Mouse (Mus musculus): ENCODE data around the gene Pjvk.
"Not testable (repeated sequence)": the region's sequence is repeated elsewhere in the genome, so short reads cannot be mapped to it uniquely, and the experiment has no call there.

Pjvk gene

GRCm38 (mm10) chr2:76647883-76648570 is at the start of gene Pjvk, which contains the start of gene Prkra:
Pjvk (plus strand) TSS chr2:76648476.
Prkra (minus strand) TSS chr2:76648015.
- DNase-seq (ENCODE audit: low spot score), result peak; percentile 91

GRCm38 (mm10) chr2:76599214-76599613 is 49.1 kb upstream of the Pjvk start:
- DNase-seq (ENCODE audit: low spot score), result no peak

DNA sequence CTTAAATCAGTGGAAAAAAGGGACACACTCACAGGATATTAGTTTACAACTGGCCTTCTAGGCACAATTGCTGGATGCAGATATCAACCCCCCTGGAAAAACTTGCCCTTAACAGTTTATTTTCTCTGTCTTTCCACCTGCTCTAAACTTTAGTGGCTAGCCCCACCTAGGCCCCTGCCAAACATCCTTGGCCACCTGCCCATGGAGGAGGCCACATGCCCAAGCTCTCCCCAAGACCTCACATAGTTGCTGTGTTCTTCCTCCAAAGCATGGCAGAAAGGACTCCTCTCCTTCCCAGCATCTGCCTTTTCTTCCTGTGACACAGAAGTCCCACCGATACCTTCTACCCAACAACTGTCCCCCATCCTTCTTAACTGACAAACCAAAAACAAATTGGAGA is 46.0 kb upstream of the Pjvk start:
- DNase-seq (ENCODE audit: low spot score), result no peak

DNA sequence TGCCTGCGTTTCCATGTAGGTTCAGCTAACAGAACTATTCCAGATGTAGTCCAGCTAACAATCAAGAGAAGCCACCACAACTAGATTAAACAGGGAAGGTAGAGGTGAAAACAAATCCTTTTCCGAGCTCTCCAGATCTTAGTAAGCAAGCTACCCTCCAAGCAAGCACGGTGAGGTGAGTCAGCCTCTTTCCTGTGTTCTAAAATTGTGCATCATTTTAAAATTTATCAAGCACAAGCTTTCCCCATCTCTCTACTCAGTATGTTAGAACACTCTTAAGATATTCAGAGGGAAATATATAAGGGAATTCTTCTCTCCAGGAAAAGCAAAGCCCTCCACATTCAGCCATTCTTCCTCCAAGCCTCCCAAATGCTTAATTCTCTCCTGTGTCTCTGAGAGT is 41.6 kb upstream of the Pjvk start:
- no peak for DNase-seq (ENCODE audit: low spot score)

GRCm38 (mm10) chr2:76610326-76611104 is 37.8 kb upstream of the Pjvk start:
- no peak for DNase-seq (ENCODE audit: low spot score)

- DNase-seq (ENCODE audit: low spot score), result no peak
Measured at GRCm38 (mm10) chr2:76611996-76612395, 36.3 kb upstream of the Pjvk start.

- DNase-seq (ENCODE audit: low spot score), result peak; percentile 70
Measured at GRCm38 (mm10) chr2:76618078-76618477, 30.2 kb upstream of the Pjvk start.

GRCm38 (mm10) chr2:76620188-76620587 is 28.1 kb upstream of the Pjvk start:
- DNase-seq (ENCODE audit: low spot score), result no peak

GRCm38 (mm10) chr2:76621724-76622123 is 26.6 kb upstream of the Pjvk start:
- peak; percentile 27 for DNase-seq (ENCODE audit: low spot score)

GRCm38 (mm10) chr2:76622316-76622715 is 26.0 kb upstream of the Pjvk start:
- not testable (repeated sequence) for DNase-seq (ENCODE audit: low spot score)

DNA sequence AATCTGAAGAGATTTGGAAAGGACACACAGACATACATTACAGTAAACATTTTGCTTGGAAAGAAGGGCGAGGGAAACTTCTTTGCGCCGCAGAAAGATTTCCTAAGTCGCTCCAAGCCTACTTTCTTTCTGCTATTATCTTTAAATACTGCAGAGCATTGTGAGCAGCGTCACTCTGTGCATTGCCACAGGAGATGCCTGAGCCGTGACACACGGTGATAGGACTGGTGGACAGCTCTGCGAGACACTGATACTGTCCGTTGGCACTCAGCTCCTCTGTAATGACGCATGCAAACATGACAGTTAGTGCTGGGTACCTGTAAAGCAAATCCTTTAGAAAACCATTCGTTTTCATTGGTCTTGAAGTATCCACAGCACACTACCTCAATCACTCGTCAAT is 18.0 kb upstream of the Pjvk start:
- no peak for DNase-seq (ENCODE audit: low spot score)

- DNase-seq (ENCODE audit: low spot score), result no peak
Measured at GRCm38 (mm10) chr2:76631600-76631999, 16.7 kb upstream of the Pjvk start.

- DNase-seq (ENCODE audit: low spot score), result no peak
Measured at GRCm38 (mm10) chr2:76639637-76640036, 8.6 kb upstream of the Pjvk start.

- DNase-seq (ENCODE audit: low spot score), result no peak
Measured at GRCm38 (mm10) chr2:76643801-76644200, 4.5 kb upstream of the Pjvk start.

DNA sequence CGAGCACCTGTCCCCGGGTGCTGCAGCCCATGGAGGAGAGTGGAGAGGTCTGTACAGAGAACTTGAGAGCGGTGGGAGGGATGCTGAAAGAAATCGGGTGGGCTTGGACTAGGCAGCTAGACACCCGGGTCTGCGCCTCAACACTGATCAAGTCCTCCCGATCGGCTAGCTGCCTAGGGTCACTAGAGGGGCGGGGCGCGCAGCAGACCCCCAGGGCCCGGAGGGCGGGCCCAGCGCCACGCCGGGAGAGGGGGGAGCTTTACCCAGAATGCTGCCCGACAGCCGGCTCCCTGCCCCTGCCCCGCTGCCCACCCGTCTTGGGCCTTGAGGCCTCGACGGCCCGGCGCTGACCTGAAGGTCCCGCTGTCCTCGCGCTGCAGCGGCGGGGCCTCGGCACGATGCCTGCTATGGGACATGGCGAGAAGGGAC is 821 bp upstream of the Pjvk start:
- DNase-seq (ENCODE audit: low spot score), result peak; percentile 63

GRCm38 (mm10) chr2:76648666-76649141 is 428 bp downstream of the Pjvk start:
- peak; percentile 29 for DNase-seq (ENCODE audit: low spot score)

- no peak for DNase-seq (ENCODE audit: low spot score)
Measured at GRCm38 (mm10) chr2:76653070-76653469, 4.8 kb downstream of the Pjvk start.

DNA sequence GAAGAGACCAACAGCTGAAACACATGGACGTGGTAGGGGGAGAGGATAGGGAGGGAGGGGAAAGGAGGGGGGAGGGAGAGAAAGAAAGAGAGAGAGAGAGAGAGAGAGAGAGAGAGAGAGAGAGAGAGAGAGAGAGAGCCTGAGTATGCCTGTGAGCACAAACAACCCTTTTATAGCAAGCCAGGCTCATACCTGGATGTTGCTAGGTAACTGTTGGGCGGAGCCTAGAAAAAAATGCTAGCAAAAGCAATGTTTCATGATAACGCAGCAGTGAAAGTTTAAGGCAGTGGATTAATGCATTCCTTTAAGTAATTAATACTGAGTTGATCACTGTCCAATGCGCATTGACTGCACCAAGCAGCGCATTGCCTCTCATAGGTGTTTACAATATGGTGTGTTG is 6.4 kb downstream of the Pjvk start:
- no peak for DNase-seq (ENCODE audit: low spot score)

DNA sequence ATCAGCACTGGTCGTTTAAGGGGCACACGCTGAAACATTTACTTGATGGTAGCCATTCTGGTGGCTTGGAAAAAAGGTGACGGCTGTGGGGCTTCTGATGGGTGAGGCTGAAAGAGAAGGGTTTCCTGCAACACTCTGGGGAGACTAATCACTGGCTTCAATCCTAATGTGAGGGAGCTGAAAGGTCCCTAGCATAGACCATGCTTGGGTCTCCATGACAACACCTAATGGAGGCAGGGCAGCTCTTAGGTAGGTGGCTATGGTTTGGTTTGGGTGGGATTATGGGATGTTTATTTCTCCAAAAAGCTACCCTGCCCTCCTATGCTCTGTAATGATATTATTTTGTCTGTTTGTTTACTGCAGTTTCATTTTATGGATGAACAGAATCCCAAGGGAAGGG is 7.2 kb downstream of the Pjvk start:
- DNase-seq (ENCODE audit: low spot score), result no peak

DNA sequence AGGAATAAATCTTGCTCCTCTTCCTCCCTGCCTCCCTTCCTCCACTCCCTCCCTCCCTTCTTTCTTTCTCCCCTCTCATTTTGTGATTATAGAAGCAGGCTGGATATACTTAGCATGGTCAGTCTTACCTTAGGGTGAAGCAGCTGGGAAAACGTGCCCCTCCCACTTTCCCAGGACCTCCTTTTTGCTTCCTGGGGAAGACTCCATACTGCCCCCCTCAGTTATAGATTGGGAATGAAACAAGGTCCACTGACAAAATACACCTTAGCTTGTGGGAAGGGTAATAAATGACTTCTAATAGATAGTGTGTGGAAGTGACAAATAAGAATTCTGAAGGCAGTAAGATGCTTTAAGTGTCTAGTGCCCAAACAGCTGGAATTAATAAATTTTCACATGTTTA is 7.7 kb downstream of the Pjvk start:
- peak; percentile 42 for DNase-seq (ENCODE audit: low spot score)

DNA sequence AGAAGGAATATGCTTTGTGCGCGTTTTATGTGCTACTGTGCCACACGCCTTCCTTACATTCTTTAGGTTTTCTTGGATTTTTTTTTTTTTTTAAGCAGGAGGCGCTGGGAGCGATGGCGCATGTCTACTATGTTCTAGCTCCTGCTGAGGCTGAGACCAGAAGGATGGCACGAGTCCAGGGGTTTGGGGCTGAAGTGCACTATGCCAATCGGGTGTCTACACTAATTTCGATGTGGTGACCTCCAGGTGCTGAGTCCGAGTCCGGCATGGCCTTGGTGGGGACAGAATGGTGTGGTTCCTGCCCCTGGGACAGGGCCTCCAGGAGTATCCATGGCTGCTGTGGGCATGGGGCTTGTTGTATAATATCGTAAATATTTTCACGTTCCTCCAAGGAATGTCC is 10.3 kb downstream of the Pjvk start:
- DNase-seq (ENCODE audit: low spot score), result no peak

DNA sequence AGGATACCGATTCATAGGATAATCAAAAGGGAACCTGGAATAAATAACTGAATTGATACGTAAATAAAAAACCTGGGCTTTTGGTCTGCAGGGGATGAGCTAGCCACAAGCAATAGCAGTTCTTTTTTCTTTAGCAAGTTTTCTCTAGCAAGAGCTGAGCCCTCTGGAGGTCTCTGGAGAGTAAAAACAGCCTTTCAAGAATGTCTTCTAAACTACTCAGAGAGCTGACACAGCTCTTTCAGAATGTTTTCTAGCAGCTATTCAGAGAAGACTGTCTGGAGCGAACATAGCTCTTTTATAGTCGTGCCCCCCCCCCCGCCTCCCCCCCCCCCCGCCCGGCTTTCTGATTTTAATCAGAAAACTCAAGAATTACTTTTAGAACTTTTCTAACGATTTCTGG is 11.1 kb downstream of the Pjvk start:
- DNase-seq (ENCODE audit: low spot score), result no peak

- no peak for DNase-seq (ENCODE audit: low spot score)
Measured at GRCm38 (mm10) chr2:76665531-76665930, 17.3 kb downstream of the Pjvk start.

All from embryo, embryonic 10 days (tissue).